Mouse (Mus musculus) kidney, embryonic 14.5 days (tissue): ENCODE measurements around the gene Tns1. TPM values are rescaled to one million over a fixed set of nuclear protein-coding genes. Genes with fewer than 3 reads are reported as not detected.

Experiments used
- ATAC-seq: fragments of 200-750 bp; cut with Nextera tagmentation; 2 replicates; pipeline ENCODE4 v1.8.0; 2017; ENCODE audit warnings: moderate number of reproducible peaks, mild to moderate bottlenecking, moderate TSS enrichment, moderate library complexity; ENCODE audit not compliant: low FRiP score, low TSS enrichment
- H3K27ac ChIP-seq: fragments of 300-500 bp; sonication (generic); 2 replicates; pipeline ENCODE4 v1.5.1; 2014; ENCODE audit warnings: low read depth, mild to moderate bottlenecking, low read length, moderate library complexity, mixed read lengths
- H3K27me3 ChIP-seq: fragments of 300-500 bp; sonication (generic); 2 replicates; pipeline ENCODE4 v1.6.1; 2014; ENCODE audit warnings: mild to moderate bottlenecking, low read length; ENCODE audit not compliant: control insufficient read depth, insufficient read depth
- H3K36me3 ChIP-seq: fragments of 300-500 bp; sonication (generic); 2 replicates; pipeline ENCODE4 v1.6.1; 2014; ENCODE audit warnings: low read length, mixed read lengths; ENCODE audit not compliant: control insufficient read depth, insufficient read depth
- H3K4me1 ChIP-seq: fragments of 300-500 bp; sonication (generic); 2 replicates; pipeline ENCODE4 v1.6.1; 2014; ENCODE audit warnings: low read length, mixed read lengths; ENCODE audit not compliant: control insufficient read depth, insufficient read depth
- H3K4me2 ChIP-seq: fragments of 300-500 bp; sonication (generic); replicated peaks from 2 replicates; pipeline ENCODE4 v1.6.1; 2014; ENCODE audit warnings: low read depth, mild to moderate bottlenecking, low read length
- H3K4me3 ChIP-seq: fragments of 300-500 bp; sonication (generic); 2 replicates; pipeline ENCODE4 v1.5.1; 2014; ENCODE audit warnings: mild to moderate bottlenecking, low read length
- H3K9ac ChIP-seq: fragments of 300-500 bp; sonication (generic); 2 replicates; pipeline ENCODE4 v1.6.1; 2014; ENCODE audit warnings: low read depth, mild to moderate bottlenecking, low read length, moderate library complexity
- H3K9me3 ChIP-seq: fragments of 300-500 bp; sonication (generic); 2 replicates; pipeline ENCODE4 v1.6.1; 2016; ENCODE audit warnings: low read length; ENCODE audit not compliant: control insufficient read depth
- WGBS: fragments of 180-500 bp; shearing (Covaris S2); extraction: QIAGEN DNeasy Blood & Tissue Kit; methylation state at CpG from one replicate; pipeline ENCODE4 v1.1.7; 2014; 5-methylcytosine and 5-hydroxymethylcytosine counted together
- polyA plus RNA-seq: library from polyadenylated mRNA; unstranded; fragments of >200 nt; fragmentation: Nextera tagmentation; extraction: Ambion mirVana; gene quantifications from 2 replicates; pipeline ENCODE4 v1.2.1, GENCODE M21; 2014

Gene Tns1
- polyA plus RNA-seq, 1 experiment from 2014 or later = 59.2 TPM

DNA sequence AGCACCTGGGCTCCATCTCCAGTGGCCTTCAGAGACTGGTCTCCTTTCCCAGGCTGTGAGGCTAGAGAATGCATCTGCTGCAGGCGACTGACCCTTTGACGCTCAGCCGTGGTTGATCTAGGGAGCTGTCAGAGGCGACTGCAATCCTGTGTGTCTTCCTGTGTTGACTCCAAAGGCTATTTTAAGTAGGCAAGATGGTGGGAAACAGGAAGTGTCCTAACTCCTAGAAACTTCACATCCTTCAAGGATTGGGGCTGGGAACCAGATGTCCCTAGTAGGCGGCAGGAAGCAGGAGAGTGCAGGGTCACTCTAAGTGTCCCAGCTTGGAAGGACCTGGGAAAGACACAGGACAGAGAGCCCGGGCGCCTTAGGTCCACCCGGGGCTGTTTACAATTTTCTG, 201.1 kb downstream of the Tns1 start:
- Histone ChIP-seq H3K27ac (no peak overlapping the region; the same call in 1 of the 2 replicates), H3K9ac (no peak overlapping the region), H3K36me3 (peaks cover 70% of the 10 kb centered on the region), H3K27me3 (no peaks in the 10 kb centered on the region), H3K9me3 (no peaks in the 10 kb centered on the region), H3K4me3 (no peak overlapping the region), H3K4me1 (no peaks in the 10 kb centered on the region), H3K4me2 (no peak overlapping the region)
- ATAC-seq = no peak
- WGBS = 67% methylated on average over 8 of the region's 8 CpGs

DNA sequence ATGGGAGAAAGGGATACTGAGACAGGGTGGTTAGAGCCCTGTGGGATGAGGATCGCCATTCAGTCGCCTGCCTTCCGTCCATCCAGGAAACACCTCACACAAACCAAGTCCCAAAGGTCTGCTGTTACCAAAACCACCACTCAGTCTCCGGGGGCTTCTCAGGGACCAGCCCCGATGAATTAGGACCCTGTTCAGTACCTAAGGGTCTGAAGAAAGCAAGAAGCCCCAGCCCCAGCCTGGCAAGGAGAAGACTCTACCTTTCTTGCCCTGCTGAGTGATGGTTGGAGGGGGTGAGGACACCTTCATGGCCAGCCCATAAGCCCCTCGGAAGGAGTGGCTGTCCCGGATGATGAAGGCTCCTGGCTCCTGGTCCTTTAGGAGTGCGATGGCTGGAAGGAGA, 203.5 kb downstream of the Tns1 start:
- Histone ChIP-seq H3K27me3 (no peaks in the 10 kb centered on the region), H3K4me1 (no peaks in the 10 kb centered on the region), H3K4me3 (no peak overlapping the region), H3K27ac (no peak overlapping the region), H3K4me2 (no peak overlapping the region), H3K9ac (no peak overlapping the region), H3K9me3 (no peaks in the 10 kb centered on the region), H3K36me3 (peaks cover 74% of the 10 kb centered on the region)
- no peak for ATAC-seq
- 97% methylated on average over 8 of the region's 8 CpGs for WGBS

DNA sequence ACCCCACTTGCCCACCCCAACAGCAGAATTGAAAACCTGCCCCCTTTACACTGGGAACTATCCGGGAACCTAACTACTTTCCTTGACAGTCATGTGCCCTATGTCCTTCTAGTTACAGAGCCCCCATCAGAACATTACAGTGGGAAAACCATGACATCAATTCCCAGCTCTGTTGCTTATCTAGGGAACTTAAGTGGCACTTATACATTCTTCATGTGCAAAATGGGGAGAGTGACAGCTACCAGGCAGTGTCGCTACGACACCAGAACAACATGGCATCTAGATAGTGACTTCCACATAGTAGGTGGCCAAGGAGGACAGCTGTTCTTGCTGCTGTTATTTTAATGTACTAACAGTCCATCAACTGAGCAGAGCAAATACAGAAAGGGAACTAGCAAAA, 204.3 kb downstream of the Tns1 start:
- 93% methylated on average over 3 of the region's 3 CpGs for WGBS
- Histone ChIP-seq H3K27ac (no peak overlapping the region), H3K4me1 (no peaks in the 10 kb centered on the region), H3K9me3 (no peaks in the 10 kb centered on the region), H3K9ac (no peak overlapping the region), H3K36me3 (peaks cover 68% of the 10 kb centered on the region), H3K4me3 (no peak overlapping the region), H3K27me3 (no peaks in the 10 kb centered on the region), H3K4me2 (no peak overlapping the region)
- no peak for ATAC-seq

DNA sequence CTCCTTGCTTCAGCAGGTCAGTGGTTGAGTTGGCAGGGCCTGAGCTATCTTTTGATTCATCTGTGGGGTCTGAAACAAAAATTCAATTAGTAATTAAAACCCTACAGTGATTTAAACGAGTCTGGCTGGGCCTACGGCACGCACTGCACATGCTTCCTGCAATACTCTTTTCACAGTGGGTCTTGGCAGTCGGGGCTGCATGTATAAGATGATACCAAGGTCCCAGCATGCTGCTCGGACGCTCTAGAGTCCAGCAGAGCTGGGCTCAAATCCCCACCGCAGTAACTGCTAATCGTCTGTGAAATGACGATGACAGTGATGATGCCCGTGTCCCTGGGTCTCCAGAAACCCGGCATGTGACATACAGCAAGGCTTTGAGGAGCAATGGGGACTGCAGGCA, 206.2 kb downstream of the Tns1 start:
- Histone ChIP-seq H3K27me3 (no peaks in the 10 kb centered on the region), H3K9me3 (no peaks in the 10 kb centered on the region), H3K27ac (no peak overlapping the region), H3K9ac (no peak overlapping the region), H3K4me2 (no peak overlapping the region), H3K4me3 (no peak overlapping the region), H3K36me3 (peaks cover 51% of the 10 kb centered on the region), H3K4me1 (peaks cover 5% of the 10 kb centered on the region)
- WGBS = 81% methylated on average over 11 of the region's 11 CpGs
- ATAC-seq = no peak

DNA sequence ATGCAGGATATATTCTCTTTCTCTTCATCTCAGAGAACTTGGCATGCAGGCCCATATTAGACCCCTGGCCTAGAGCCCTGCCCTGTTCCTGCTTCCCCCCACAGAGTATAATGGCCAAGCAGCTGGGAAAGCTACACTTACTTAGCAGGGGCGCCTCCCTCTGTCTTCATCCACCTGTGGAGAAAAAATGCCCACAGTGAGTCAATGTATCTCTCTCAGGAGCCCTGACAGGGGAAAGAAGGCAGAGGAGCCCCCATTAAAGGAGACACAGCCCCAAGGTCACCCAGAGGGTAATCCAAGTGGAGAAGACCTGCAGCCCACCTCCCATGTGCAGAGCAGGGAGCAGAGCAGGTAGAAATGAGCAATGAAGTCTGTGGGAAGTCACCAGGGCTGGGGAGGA, 208.0 kb downstream of the Tns1 start:
- Histone ChIP-seq H3K27ac (no peak overlapping the region), H3K27me3 (no peaks in the 10 kb centered on the region), H3K9me3 (no peaks in the 10 kb centered on the region), H3K36me3 (peaks cover 44% of the 10 kb centered on the region), H3K4me3 (no peak overlapping the region), H3K4me1 (peaks cover 5% of the 10 kb centered on the region), H3K4me2 (no peak overlapping the region), H3K9ac (no peak overlapping the region)
- ATAC-seq = no peak
- 89% methylated on average over 1 of the region's 1 CpGs for WGBS

DNA sequence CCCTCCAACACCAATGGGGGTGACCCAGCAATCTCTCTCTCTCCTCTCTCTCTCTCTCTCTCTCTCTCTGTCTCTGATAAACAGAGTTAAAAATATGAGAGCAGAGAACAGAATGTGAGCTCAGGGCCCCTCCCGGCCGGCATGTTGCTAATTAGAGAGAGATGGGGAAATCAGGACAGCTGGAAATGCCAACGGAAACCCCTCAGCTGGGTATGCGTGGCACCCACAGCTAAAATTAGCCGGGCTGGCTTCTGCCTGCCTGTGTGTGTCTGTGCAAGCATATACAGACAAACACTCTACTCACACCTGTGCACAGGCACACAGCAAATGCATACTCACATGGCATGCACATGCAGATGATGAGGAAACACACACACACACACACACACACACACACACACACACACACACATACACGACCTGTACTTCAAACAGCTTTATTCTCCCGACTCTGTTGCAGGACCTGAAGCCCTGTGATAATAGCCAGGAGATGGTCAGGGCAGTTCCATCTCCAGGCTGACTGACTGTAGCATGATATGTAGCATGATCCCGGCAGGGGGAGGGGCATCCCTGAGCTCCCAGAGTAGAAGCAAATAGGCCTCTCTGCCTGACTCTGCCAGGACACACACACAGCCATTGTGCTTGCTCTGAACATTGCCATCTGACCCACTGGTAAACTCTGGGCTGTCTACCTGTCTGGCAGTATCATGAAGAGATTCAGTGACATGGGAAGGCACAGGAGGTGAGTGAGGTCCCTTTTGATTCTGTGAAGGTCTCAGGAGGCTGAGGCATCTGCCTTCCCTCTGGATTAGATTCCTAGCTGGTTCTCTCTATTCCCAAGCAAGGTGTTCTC, 208.8 kb downstream of the Tns1 start:
- 71% methylated on average over 8 of the region's 8 CpGs for WGBS
- no peak overlapping the region for H3K4me3 ChIP-seq
- peaks cover 12% of the 10 kb centered on the region for H3K4me1 ChIP-seq
- no peaks in the 10 kb centered on the region for H3K27me3 ChIP-seq
- no peak for ATAC-seq
- H3K36me3 ChIP-seq = peaks cover 35% of the 10 kb centered on the region
- no peak overlapping the region for H3K9ac ChIP-seq
- no peak overlapping the region for H3K27ac ChIP-seq
- no peaks in the 10 kb centered on the region for H3K9me3 ChIP-seq
- H3K4me2 ChIP-seq = no peak overlapping the region

DNA sequence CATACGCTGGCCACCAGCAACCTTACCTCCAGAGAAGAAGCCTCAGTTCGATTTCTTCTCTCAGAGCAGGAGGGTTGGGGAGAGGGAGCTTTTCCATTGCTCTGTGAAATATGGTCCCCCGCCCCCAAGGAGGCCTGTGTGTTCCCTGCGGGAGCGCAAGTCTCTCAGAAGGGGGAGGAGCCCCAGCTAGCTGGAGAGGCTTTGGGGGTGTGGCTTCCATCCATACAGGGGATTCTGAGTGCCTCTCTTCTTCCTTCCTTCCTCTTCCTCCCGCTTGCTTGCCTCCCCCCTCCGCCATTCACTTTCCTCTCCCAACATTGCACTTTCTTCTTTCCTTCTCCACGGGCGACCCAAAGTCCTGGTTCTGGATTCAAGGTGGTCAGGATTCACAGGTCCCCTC, 210.2 kb downstream of the Tns1 start:
- H3K27me3 ChIP-seq = no peaks in the 10 kb centered on the region
- 20% methylated on average over 9 of the region's 9 CpGs for WGBS
- H3K4me2 ChIP-seq = no peak overlapping the region
- no peak overlapping the region for H3K4me3 ChIP-seq
- ATAC-seq = peak; percentile 44; the same call in 1 of the 2 replicates
- peaks cover 23% of the 10 kb centered on the region for H3K36me3 ChIP-seq
- no peak overlapping the region for H3K9ac ChIP-seq
- H3K9me3 ChIP-seq = no peaks in the 10 kb centered on the region
- H3K27ac ChIP-seq = no peak overlapping the region
- peaks cover 13% of the 10 kb centered on the region for H3K4me1 ChIP-seq

DNA sequence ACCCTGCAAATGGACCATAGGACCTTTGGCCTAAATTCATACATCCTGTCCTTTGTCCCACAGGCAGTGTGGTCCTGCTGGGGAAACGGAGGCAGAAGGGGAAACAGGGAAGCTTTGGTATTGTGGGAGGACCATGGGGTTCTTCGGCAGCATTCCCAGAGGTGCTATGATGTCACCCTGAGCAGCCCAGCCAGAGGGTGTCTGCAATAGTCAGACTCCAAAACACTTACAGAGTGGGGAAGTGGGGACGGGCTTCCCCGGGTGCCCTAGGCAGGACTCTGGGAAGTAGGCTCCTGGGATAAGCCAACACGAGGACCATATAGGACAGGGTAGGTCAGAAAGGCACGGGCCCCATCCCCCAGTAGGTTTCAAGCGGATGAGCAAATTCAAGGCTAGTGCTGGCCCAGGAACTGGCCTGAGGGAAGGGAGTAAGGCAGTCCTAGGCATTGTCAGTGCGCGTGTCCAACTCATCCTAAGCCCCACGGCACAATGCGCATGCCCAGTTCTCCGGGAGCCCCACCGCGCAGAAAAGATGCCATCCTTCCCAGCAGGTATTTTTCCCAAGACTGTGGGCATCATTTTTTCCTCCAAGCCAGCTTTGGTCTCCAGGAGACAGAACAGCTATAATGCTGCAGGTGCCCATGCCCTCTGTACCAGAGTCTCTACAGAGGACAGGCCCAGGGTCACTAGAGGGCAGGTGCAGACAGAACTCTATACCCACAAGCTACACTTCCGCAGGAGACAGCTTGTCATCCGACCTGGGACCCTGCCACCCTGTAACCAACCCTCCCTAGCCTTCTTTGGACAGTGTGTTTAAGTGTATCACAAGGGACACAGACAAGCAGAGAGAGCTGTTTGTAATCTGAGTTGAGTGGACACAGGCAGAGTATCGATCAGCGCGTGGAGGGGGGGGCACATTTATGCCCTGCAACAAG, 210.9 kb downstream of the Tns1 start:
- H3K4me3 ChIP-seq = no peak overlapping the region

DNA sequence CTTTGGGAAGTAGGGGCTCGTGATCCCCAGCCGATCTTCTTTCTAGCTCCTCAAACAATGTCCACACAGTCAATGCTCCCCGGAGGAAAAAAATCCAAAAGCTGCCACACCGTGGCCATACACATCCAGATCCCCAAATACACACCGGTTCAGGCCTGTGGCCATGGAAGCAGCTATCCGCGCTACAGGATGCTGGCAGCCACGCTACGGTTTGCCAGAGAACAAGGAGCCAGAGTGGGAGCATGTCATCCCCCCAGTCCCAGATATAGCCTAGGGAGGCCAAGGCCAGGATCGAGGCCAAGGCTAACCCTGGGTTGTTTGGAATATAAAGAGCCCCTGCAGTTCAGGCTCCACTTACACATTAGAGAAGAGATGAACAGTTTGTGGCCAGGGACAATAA, 211.8 kb downstream of the Tns1 start:
- no peak for ATAC-seq
- H3K4me3 ChIP-seq = no peak overlapping the region
- WGBS = 91% methylated on average over 10 of the region's 10 CpGs
- H3K27ac ChIP-seq = no peak overlapping the region
- no peak overlapping the region for H3K9ac ChIP-seq
- no peaks in the 10 kb centered on the region for H3K27me3 ChIP-seq
- peaks cover 22% of the 10 kb centered on the region for H3K4me1 ChIP-seq
- H3K9me3 ChIP-seq = no peaks in the 10 kb centered on the region
- peaks cover 15% of the 10 kb centered on the region for H3K36me3 ChIP-seq
- H3K4me2 ChIP-seq = no peak overlapping the region

More for the DNA sequence above, 210.9 kb downstream of the Tns1 start:
- peak; percentile 28; the same call in 1 of the 2 replicates for ATAC-seq
- H3K4me1 ChIP-seq = peaks cover 17% of the 10 kb centered on the region
- peaks cover 23% of the 10 kb centered on the region for H3K36me3 ChIP-seq
- no peaks in the 10 kb centered on the region for H3K27me3 ChIP-seq
- no peak overlapping the region for H3K9ac ChIP-seq
- no peak overlapping the region; the same call in 1 of the 2 replicates for H3K27ac ChIP-seq
- H3K9me3 ChIP-seq = no peaks in the 10 kb centered on the region
- 72% methylated on average over 19 of the region's 19 CpGs for WGBS
- H3K4me2 ChIP-seq = no peak overlapping the region
